Mouse (Mus musculus) heart, adult 2 months (tissue): ENCODE results near the gene Fgfr2. TPM values are rescaled to one million over a fixed set of nuclear protein-coding genes. Genes with fewer than 3 reads are reported as not detected.

Experiments used
- DNase-seq, 2 experiments: peaks; one replicate each; pipeline ENCODE4 v3.0.0; 2021
- H3K27ac ChIP-seq: fragments of 200-600 bp; 2 replicates; pipeline ENCODE4 v1.8.1; 2022
- H3K27me3 ChIP-seq: fragments of 200-500 bp; 2 replicates; pipeline ENCODE4 v1.6.1; 2012; ENCODE audit warnings: mild to moderate bottlenecking, low read length, inconsistent platforms, mixed read lengths; ENCODE audit not compliant: control insufficient read depth, insufficient read depth
- H3K36me3 ChIP-seq: fragments of 200-500 bp; 2 replicates; pipeline ENCODE4 v1.6.1; 2012; ENCODE audit warnings: low read length, inconsistent platforms; ENCODE audit not compliant: control insufficient read depth, insufficient read depth
- H3K4me1 ChIP-seq: fragments of 200-500 bp; 2 replicates; pipeline ENCODE4 v1.6.1; 2011; ENCODE audit warnings: low read length; ENCODE audit not compliant: control insufficient read depth, insufficient read depth
- H3K4me3 ChIP-seq: fragments of 200-600 bp; 2 replicates; pipeline ENCODE4 v1.8.1; 2022
- H3K79me2 ChIP-seq: fragments of 200-500 bp; replicated peaks from 2 replicates; pipeline ENCODE4 v1.6.1; 2012; ENCODE audit warnings: mild to moderate bottlenecking, inconsistent platforms, low read length, moderate library complexity, mixed read lengths; ENCODE audit not compliant: control insufficient read depth, insufficient read depth
- H3K9ac ChIP-seq: fragments of 200-500 bp; 2 replicates; pipeline ENCODE4 v1.6.1; 2012; ENCODE audit warnings: low read depth, mild to moderate bottlenecking, control low read depth, inconsistent platforms, low read length, mixed read lengths
- CTCF ChIP-seq: fragments of 200-600 bp; IDR thresholded peaks from 2 replicates; pipeline ENCODE4 v1.8.1; 2022; ENCODE audit warnings: antibody characterized with exemption, mild to moderate bottlenecking, moderate library complexity
- EP300 ChIP-seq: fragments of 200-500 bp; IDR thresholded peaks from 2 replicates; pipeline ENCODE4 v1.6.1; 2011; ENCODE audit warnings: low read depth, low read length, control low read depth; ENCODE audit not compliant: insufficient read depth
- POLR2A ChIP-seq: fragments of 200-500 bp; IDR thresholded peaks from 2 replicates; pipeline ENCODE4 v1.6.1; 2011; ENCODE audit warnings: mild to moderate bottlenecking, low read depth, low read length, control low read depth; ENCODE audit not compliant: insufficient read depth
- WGBS: fragments of 180-500 bp; shearing (Covaris S2); methylation state at CpG from one replicate; pipeline ENCODE4 v1.1.7; 2018; 5-methylcytosine and 5-hydroxymethylcytosine counted together
- intact Hi-C: fragments of 180-260 bp; cut with DNase I; formaldehyde crosslinking; loops from one replicate; pipeline ENCODE4 v1.15.1; 2025
- polyA plus RNA-seq: library from polyadenylated mRNA; depleted of rRNA; stranded (reverse); fragments of >200 nt; gene quantifications from 2 replicates; pipeline ENCODE4 v1.2.3, GENCODE M21; 2012
- total RNA-seq, 2 experiments: library from RNA; stranded (reverse); gene quantifications; 2 replicates each; pipeline ENCODE4 v1.2.3; 2021

Fgfr2 gene
- total and polyA plus RNA-seq, 3 experiments = 1.1 to 2.0 (median 1.3) TPM

- H3K27me3 ChIP-seq = peaks cover 5% of the 10 kb centered on the region; the same call in 1 of the 2 replicates
- no peak overlapping the region for H3K4me3 ChIP-seq
- WGBS = 26% methylated on average over 6 of the region's 6 CpGs
- no peak overlapping the region for H3K27ac ChIP-seq
- H3K79me2 ChIP-seq = no peaks in the 10 kb centered on the region
- no peak for TF ChIP-seq EP300
- no peak for TF ChIP-seq CTCF
- TF ChIP-seq POLR2A = no peak
- intact Hi-C loops = no loop called here
- H3K4me1 ChIP-seq = no peaks in the 10 kb centered on the region
- H3K36me3 ChIP-seq = no peaks in the 10 kb centered on the region
- no peak overlapping the region for H3K9ac ChIP-seq
- no peak for DNase-seq
These were observed 969.4 kb downstream of the Fgfr2 start for GRCm38 (mm10) chr7:132153725-132154147.

DNA sequence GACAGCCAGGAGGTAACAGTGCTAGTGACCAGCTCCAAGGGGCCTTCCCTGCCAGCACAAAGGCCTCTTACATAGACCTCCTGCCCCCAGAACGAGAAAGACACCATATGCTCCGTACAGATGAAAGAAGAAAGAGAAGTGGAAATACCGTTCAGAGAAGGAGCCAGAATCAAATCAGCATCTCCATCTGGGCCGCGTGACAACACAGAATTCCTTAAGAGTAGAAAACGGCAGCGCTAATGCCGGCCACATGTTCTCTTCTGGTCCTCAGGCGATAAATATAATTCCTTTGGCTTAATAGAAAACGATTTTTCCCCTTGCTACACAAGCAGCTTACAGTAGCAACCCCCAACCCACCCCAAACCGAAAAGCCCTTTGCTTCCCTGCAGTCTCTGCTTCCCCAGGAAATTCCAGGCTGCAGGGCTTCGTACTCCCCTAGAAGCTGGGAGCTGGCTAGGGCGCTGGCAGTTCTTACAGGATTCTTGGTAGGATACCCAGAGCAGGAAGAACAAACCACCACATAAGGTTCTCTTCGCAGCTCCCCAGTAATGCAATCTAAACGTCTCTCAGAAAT, 977.8 kb downstream of the Fgfr2 start:
- Histone ChIP-seq H3K36me3 (no peaks in the 10 kb centered on the region), H3K79me2 (no peaks in the 10 kb centered on the region), H3K4me3 (no peak overlapping the region), H3K4me1 (no peaks in the 10 kb centered on the region), H3K27me3 (no peaks in the 10 kb centered on the region), H3K27ac (no peak overlapping the region), H3K9ac (no peak overlapping the region)
- DNase-seq = no peak
- intact Hi-C loops = no loop called here
- no peak for TF ChIP-seq POLR2A
- TF ChIP-seq CTCF = no peak
- TF ChIP-seq EP300 = no peak
- 70% methylated on average over 15 of the region's 15 CpGs for WGBS

DNA sequence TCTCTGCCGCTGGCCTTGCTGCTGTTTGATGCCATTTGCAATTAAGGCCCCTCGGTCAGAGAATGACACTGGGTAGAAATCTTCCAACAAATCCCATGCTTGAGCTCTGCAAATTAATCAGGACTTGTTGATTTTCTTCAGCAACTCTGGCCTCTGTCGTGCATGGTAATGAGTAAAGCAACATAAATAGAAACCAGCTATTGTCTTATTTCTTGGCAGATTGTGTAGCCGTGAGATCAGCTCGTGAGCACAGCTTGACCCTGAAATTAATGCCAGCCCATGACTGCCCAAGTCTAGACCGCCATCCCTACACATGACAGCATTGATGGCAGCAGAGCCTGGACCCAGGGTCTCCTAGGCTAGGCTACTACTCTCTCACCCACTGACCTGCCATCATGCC, 994.5 kb downstream of the Fgfr2 start:
- intact Hi-C loops = no loop called here
- H3K36me3 ChIP-seq = no peaks in the 10 kb centered on the region
- no peak for DNase-seq

DNA sequence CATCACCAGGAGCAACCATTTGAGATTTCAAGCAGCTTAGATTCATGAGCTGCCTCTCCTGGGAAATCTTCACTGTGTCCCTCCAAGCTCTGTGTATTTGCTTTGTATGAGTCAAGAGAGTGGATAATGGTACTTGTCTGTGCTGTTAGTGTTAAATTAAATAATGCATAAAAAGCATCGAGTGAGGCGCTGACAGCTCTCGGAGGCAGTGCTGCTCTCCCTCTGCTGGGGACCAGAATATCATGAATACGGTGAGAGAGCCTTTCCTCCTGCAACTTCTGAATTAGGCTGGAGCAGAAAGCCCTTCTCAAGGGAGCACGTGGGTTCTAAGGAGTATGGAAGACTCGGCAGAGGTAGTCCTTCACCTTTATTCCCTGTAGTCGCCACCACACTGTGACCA, 998.2 kb downstream of the Fgfr2 start:
- TF ChIP-seq POLR2A (no peak), EP300 (no peak), CTCF (no peak)
- intact Hi-C loops = no loop called here
- no peaks in the 10 kb centered on the region for H3K4me1 ChIP-seq
- WGBS = 64% methylated on average over 7 of the region's 7 CpGs
- DNase-seq = no peak
- no peaks in the 10 kb centered on the region for H3K27me3 ChIP-seq
- H3K4me3 ChIP-seq = no peak overlapping the region
- H3K27ac ChIP-seq = no peak overlapping the region
- H3K79me2 ChIP-seq = no peaks in the 10 kb centered on the region
- no peaks in the 10 kb centered on the region for H3K36me3 ChIP-seq
- no peak overlapping the region for H3K9ac ChIP-seq

More for the DNA sequence above, 994.5 kb downstream of the Fgfr2 start:
- H3K4me1 ChIP-seq = no peaks in the 10 kb centered on the region
- H3K27ac ChIP-seq = no peak overlapping the region
- no peaks in the 10 kb centered on the region for H3K27me3 ChIP-seq
- no peak for TF ChIP-seq EP300
- TF ChIP-seq CTCF = no peak
- TF ChIP-seq POLR2A = no peak
- WGBS = 62% methylated on average over 6 of the region's 6 CpGs
- H3K79me2 ChIP-seq = no peaks in the 10 kb centered on the region
- H3K4me3 ChIP-seq = no peak overlapping the region
- no peak overlapping the region for H3K9ac ChIP-seq

DNA sequence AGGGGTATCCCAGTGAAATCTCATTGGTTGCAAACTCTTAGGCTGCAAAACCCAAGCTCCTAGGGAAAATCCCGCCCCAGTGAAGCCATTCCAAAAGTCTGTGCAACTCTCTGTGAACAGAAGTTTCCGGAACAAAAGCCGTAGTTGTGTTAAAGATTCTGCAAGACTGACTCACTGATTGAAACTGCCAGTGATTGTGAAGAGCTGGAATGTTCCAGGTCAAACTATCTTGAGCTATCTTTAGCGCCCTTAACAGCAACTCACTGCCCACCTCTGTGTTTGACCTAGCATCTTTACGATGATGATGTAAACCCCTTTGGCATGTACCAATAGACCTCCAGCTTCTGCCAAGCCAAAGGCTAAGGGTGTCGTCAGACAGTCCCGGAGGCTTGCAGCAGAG, 999.9 kb downstream of the Fgfr2 start:
- Histone ChIP-seq H3K27me3 (no peaks in the 10 kb centered on the region), H3K9ac (no peak overlapping the region), H3K27ac (no peak overlapping the region), H3K4me3 (no peak overlapping the region), H3K36me3 (no peaks in the 10 kb centered on the region), H3K79me2 (no peaks in the 10 kb centered on the region), H3K4me1 (no peaks in the 10 kb centered on the region)
- WGBS = 42% methylated on average over 7 of the region's 7 CpGs
- peak in 1 of 2 experiments; percentile 4 for DNase-seq
- intact Hi-C loops = no loop called here
- TF ChIP-seq POLR2A = no peak
- no peak for TF ChIP-seq CTCF
- no peak for TF ChIP-seq EP300

DNA sequence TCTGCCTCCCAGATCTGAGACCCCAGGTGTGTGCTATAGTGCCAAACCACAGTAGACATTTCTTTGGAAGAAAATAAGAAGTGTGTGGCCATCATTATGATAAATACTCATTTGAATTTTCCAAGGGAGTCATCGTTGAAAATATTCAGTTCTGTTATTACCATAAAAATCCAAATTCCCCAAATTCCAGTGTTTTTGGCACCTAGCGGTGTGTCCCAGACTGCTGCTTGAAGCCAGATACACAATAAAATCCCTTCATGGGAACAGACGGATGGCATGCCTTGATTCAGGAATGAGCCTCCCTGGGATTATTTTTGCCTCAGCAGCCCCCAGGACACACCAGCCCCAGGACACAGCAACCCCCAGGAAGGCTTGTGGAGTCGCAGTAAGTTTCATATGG, 1003.3 kb downstream of the Fgfr2 start:
- intact Hi-C loops = no loop called here

More for the DNA sequence above, 1003.3 kb downstream of the Fgfr2 start:
- H3K9ac ChIP-seq = no peak overlapping the region
- H3K4me1 ChIP-seq = no peaks in the 10 kb centered on the region
- TF ChIP-seq CTCF = no peak
- no peak for TF ChIP-seq EP300
- TF ChIP-seq POLR2A = no peak
- H3K79me2 ChIP-seq = no peaks in the 10 kb centered on the region
- DNase-seq = no peak
- no peaks in the 10 kb centered on the region for H3K27me3 ChIP-seq
- no peaks in the 10 kb centered on the region for H3K36me3 ChIP-seq
- H3K4me3 ChIP-seq = no peak overlapping the region
- H3K27ac ChIP-seq = no peak overlapping the region
- WGBS = 76% methylated on average over 4 of the region's 4 CpGs
